In genomic region chr6:54924538-54924937, GRCm38 (mm10) we compare ENCODE assay signal across 16 mouse cellular contexts.
"Had no signal": no experiment of that assay in that cellular context is flagged by ENCODE, and none has a peak within 500 bp of the region (broad histone marks: within the 10 kb centered on the region; RNA-seq: fewer than 3 reads in every experiment).

No protein-coding gene starts in this region.

- H3K27ac ChIP-seq: midbrain, embryonic 10.5 days; midbrain, embryonic 12.5 days; neural tube, embryonic 13.5 days; neural tube, embryonic 15.5 days; stomach, embryonic 15.5 days; stomach, postnatal 0 days had no signal

- H3K9me3 ChIP-seq: midbrain, embryonic 10.5 days; midbrain, embryonic 12.5 days; neural tube, embryonic 13.5 days; neural tube, embryonic 15.5 days; stomach, embryonic 15.5 days had no signal

- H3K4me3 ChIP-seq: midbrain, embryonic 10.5 days; midbrain, embryonic 12.5 days; myocyte; neural tube, embryonic 13.5 days; neural tube, embryonic 15.5 days; stomach, embryonic 15.5 days had no signal

- H3K36me3 ChIP-seq: midbrain, embryonic 10.5 days; midbrain, embryonic 12.5 days; neural tube, embryonic 13.5 days; neural tube, embryonic 15.5 days had no signal

- DNase-seq: lung, adult 18-20 months; lung, embryonic 14.5 days; lung, postnatal 10 days; lung, postnatal 4 days; midbrain, embryonic 14.5 days; right cerebral cortex, postnatal 14 days; thymus, postnatal 14 days; thymus, postnatal 36 days had no signal

- ATAC-seq: midbrain, embryonic 16.5 days had no signal

- H3K9ac ChIP-seq: lung, embryonic 14.5 days; midbrain, embryonic 12.5 days; neural tube, embryonic 13.5 days; neural tube, embryonic 15.5 days; stomach, embryonic 15.5 days had no signal

- H3K4me2 ChIP-seq: lung, embryonic 14.5 days; midbrain, embryonic 12.5 days; neural tube, embryonic 13.5 days; neural tube, embryonic 15.5 days; stomach, embryonic 15.5 days had no signal

- H3K27me3 ChIP-seq: midbrain, embryonic 12.5 days; neural tube, embryonic 13.5 days; neural tube, embryonic 15.5 days; stomach, embryonic 15.5 days had no signal

- H3K4me1 ChIP-seq: midbrain, embryonic 10.5 days; midbrain, embryonic 12.5 days; neural tube, embryonic 13.5 days; neural tube, embryonic 15.5 days; stomach, embryonic 15.5 days had no signal
